Mouse (Mus musculus) heart, postnatal 4 days (tissue): ENCODE measurements around the gene Lca5. TPM values are rescaled to one million over a fixed set of nuclear protein-coding genes. Genes with fewer than 3 reads are reported as not detected.

ENCODE experiments used
- DNase-seq: peaks from one replicate; pipeline ENCODE4 v3.0.0; 2021
- total RNA-seq, 2 experiments: library from RNA; stranded (reverse); gene quantifications; 2 replicates each; pipeline ENCODE4 v1.2.3; 2021

The Lca5 gene
- total RNA-seq, 2 experiments from 2014 or later = 8.0 to 9.0 TPM

GRCm38 (mm10) chr9:83389570-83389969 is 51.4 kb downstream of the Lca5 start:
- DNase-seq = no peak

- DNase-seq = no peak
Measured at GRCm38 (mm10) chr9:83386264-83386855, 54.6 kb downstream of the Lca5 start.

DNA sequence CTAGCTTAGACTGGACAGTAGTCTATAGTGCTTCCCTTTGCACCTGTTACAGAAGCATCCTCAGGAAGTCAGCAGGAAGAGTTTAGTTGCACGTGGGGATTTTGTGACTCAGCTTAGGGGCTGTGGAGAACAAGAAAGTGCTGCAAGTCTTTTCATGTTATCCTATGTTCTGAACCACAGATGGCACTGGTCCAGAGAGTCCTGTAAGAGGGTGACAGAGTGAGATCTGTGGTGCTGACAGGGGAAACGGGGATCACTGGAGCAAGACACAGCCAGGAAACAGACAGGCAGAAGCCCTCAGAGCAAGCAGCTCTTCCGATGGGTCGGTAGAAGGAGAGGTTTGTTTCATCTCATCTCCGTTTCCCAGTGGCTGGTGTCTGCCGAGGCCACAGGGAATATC is 55.6 kb downstream of the Lca5 start:
- no peak for DNase-seq

GRCm38 (mm10) chr9:83383235-83383634 is 57.7 kb downstream of the Lca5 start:
- no peak for DNase-seq

GRCm38 (mm10) chr9:83382775-83383174 is 58.2 kb downstream of the Lca5 start:
- peak; percentile 22 for DNase-seq

GRCm38 (mm10) chr9:83381317-83381716 is 59.6 kb downstream of the Lca5 start:
- DNase-seq = peak; percentile 47

- DNase-seq = peak; percentile 10
Measured at GRCm38 (mm10) chr9:83379661-83380060, 61.3 kb downstream of the Lca5 start.

GRCm38 (mm10) chr9:83377132-83377531 is 63.8 kb downstream of the Lca5 start:
- no peak for DNase-seq

DNA sequence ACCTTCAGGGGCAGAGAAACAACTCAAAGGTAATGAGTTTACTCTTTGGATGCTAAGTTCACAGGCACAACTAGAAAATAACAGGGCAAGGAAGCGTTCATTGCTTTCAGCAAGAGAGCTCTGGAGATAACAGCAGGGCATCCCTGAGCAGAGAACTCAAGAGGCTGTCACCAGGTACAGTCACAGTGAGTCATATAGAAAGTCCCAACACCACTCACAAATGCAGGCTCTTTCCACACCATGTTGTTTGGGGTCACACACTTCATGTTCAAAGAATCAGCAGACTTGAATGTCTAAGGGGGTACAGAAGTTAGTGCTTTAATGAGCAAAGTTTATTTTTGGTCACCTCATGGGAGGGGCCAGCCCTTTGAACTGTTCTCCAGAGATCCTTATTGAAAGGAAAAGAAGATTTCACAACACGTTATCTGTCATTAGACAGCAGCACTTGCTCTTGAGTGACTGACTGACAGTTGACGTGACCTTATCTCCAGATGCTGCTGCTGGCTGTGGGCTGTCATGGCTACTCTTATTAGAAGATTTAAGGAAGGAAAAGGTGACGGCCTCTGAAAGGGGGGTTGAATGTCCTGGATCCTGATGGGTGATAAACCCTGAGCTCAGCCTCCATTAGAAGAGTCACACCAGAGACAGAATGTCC is 65.3 kb downstream of the Lca5 start:
- no peak for DNase-seq

DNA sequence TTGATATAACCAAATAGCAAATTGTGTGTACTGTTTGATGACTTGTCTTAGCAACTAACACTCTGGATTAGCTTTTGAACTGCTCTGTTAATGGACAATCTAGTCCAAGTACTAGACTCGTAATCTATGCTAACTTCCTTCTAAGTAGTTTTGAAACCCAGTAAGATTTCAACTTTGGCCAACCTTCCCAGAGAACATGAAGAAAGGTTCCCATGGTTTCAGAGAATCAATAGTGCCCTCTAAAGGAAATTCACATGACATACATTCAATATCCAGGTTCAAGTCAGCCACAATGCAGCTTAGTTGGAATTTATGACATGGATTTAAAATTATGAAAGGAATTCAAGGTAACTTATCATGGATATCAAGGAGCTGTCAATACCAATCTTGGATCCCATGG is 70.0 kb downstream of the Lca5 start:
- DNase-seq = no peak

DNA sequence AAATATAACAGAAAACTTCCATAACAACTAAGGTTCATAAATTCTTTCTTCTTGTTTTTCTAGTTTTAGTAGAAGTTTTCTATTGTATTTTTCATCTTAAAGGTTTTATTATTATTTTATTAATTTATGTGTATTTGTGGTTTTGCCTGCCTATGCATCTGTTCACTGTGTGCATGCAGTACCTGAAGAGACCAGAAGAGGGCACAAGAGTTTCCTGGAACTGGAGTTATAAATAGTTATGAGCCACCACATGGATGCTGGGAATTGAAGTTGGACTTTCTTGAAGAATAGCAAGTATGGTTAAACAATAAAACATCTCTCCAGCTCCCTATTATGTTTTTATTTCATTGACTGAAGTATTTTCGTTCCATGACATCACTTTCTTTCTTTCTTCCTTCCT is 72.7 kb downstream of the Lca5 start:
- peak; percentile 64 for DNase-seq

GRCm38 (mm10) chr9:83355802-83356201 is 85.1 kb downstream of the Lca5 start:
- DNase-seq = no peak

- no peak for DNase-seq
Measured at GRCm38 (mm10) chr9:83353316-83353715, 87.6 kb downstream of the Lca5 start.

GRCm38 (mm10) chr9:83351171-83351570 is 89.8 kb downstream of the Lca5 start:
- no peak for DNase-seq

GRCm38 (mm10) chr9:83350613-83351012 is 90.3 kb downstream of the Lca5 start:
- peak; percentile 75 for DNase-seq

DNA sequence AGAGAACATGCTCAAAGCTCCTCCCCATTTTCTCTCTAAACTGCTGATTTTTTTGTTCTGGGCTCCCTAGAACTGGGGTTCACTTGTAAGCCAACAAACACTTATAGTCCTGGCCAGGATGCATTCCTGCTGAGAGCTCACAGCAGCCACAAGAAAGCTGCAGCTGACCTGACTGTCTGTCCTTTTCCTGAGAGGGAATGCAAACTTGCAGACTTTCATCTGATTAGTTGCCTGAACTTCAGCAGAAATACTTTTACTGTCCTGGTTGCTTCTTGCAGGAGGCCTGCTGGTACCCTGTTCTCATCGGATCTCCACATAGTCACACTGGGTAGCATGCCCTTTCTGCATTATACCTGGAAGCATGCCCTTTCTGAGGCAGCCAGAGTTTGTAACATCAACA is 91.0 kb downstream of the Lca5 start:
- no peak for DNase-seq

GRCm38 (mm10) chr9:83349504-83349903 is 91.4 kb downstream of the Lca5 start:
- DNase-seq = peak; percentile 37

DNA sequence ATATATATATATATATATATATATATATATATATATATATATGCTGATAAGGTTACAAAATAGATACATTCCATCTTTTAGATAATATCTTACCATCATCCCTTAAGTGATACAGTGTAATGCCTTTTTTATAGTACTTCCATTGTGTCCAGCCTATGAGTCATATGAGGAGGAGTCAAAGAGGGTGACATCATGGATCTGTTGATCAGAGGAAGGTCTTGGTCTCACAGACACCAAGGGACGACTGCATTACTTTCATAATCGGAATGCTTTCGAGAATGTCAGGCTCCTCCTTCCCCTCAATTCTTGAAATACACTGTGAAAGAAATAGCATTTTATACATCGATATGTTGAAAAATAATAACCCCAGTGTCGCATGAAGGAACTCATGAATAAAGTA is 93.4 kb downstream of the Lca5 start:
- DNase-seq = no peak

- DNase-seq = no peak
Measured at GRCm38 (mm10) chr9:83342491-83343370, 98.2 kb downstream of the Lca5 start.
